Mouse (Mus musculus) lung, embryonic 16.5 days (tissue): Measurements from ENCODE around the gene Nol4l. TPM values are rescaled to one million over a fixed set of nuclear protein-coding genes. Genes with fewer than 3 reads are reported as not detected.

ENCODE experiments used
- ATAC-seq: fragments of 200-750 bp; cut with Nextera tagmentation; 2 replicates; pipeline ENCODE4 v1.8.0; 2017; ENCODE audit warnings: low read depth, mild to moderate bottlenecking, moderate library complexity
- H3K27ac ChIP-seq: fragments of 300-500 bp; sonication (generic); 2 replicates; pipeline ENCODE4 v1.5.1; 2014; ENCODE audit warnings: mild to moderate bottlenecking, control low read depth, low read length
- H3K27me3 ChIP-seq: fragments of 300-500 bp; sonication (generic); 2 replicates; pipeline ENCODE4 v1.6.1; 2014; ENCODE audit warnings: low read depth, low read length, mixed read lengths; ENCODE audit not compliant: control insufficient read depth, insufficient read depth
- H3K36me3 ChIP-seq: fragments of 300-500 bp; sonication (generic); 2 replicates; pipeline ENCODE4 v1.6.1; 2014; ENCODE audit warnings: low read length; ENCODE audit not compliant: control insufficient read depth, insufficient read depth
- H3K4me1 ChIP-seq: fragments of 300-500 bp; sonication (generic); replicated peaks from 2 replicates; pipeline ENCODE4 v1.6.1; 2014; ENCODE audit warnings: low read length, mixed read lengths; ENCODE audit not compliant: control insufficient read depth, insufficient read depth
- H3K4me2 ChIP-seq: fragments of 300-500 bp; sonication (generic); 2 replicates; pipeline ENCODE4 v1.6.1; 2014; ENCODE audit warnings: low read depth, low read length, control low read depth
- H3K4me3 ChIP-seq: fragments of 300-500 bp; sonication (generic); 2 replicates; pipeline ENCODE4 v1.5.1; 2014; ENCODE audit warnings: mild to moderate bottlenecking, low read length, control low read depth
- H3K9ac ChIP-seq: fragments of 300-500 bp; sonication (generic); 2 replicates; pipeline ENCODE4 v1.6.1; 2014; ENCODE audit warnings: low read length, control low read depth
- H3K9me3 ChIP-seq: fragments of 300-500 bp; sonication (generic); 2 replicates; pipeline ENCODE4 v1.6.1; 2016; ENCODE audit warnings: low read length; ENCODE audit not compliant: control insufficient read depth
- WGBS: fragments of 180-500 bp; shearing (Covaris S2); extraction: QIAGEN DNeasy Blood & Tissue Kit; methylation state at CpG from one replicate; pipeline ENCODE4 v1.1.7; 2014; 5-methylcytosine and 5-hydroxymethylcytosine counted together
- polyA plus RNA-seq: library from polyadenylated mRNA; unstranded; fragments of >200 nt; fragmentation: Nextera tagmentation; extraction: Ambion mirVana; gene quantifications from 2 replicates; pipeline ENCODE4 v1.2.1, GENCODE M21; 2015

Gene Nol4l
- polyA plus RNA-seq, 1 experiment from 2014 or later: 8.9 TPM

DNA sequence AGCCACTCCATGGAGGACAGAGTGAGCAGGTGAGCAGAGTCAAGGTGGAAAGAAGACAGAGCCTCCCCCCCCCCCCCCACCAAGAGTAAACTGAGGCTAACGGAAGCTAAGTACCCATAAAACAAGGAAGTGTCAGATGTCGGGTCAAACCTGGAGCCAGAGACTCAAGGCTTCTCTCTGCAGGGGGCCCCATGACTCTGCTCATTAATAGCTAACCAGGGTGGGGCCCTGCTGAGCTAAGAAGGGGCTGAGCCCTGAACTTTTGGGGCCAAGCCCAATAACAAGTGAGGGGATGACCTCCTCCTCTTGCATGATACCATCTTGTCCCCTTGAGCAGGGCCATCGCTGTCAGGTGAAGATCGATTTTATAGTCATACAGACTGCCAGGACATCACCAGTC, 17.2 kb upstream of the Nol4l start:
- 0 out of 2 replicates have a peak, but pooled peaks cover 4% of the 10 kb centered on the region for H3K4me1 ChIP-seq
- H3K4me3 ChIP-seq: no peak overlapping the region
- no peaks in the 10 kb centered on the region for H3K36me3 ChIP-seq
- ATAC-seq: no peak
- 57% methylated on average over 4 of the region's 4 CpGs for WGBS
- no peak overlapping the region for H3K4me2 ChIP-seq
- H3K9ac ChIP-seq: no peak overlapping the region
- H3K27ac ChIP-seq: no peak overlapping the region
- no peaks in the 10 kb centered on the region for H3K27me3 ChIP-seq
- H3K9me3 ChIP-seq: no peaks in the 10 kb centered on the region

DNA sequence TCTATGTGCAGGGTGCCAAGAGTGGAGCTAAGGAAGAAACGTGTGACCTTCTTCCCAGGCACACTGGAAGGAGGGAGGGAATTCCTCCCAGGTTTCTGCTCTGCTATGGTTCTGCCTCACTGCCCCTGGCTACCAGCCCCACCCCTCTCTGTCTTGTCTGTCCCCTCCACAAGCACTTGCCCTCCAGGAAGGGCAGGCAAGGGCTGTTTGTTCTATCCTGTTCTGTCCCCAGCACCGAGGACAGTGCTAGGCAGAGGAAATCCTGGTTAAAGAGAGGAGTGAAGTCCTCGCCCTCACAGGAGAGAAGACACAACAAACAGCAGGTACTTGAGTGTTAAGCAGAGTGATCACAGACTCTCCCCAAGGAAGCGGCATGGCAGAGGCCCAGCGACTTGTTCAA, 16.7 kb upstream of the Nol4l start:
- no peak overlapping the region for H3K4me3 ChIP-seq
- 0 out of 2 replicates have a peak, but pooled peaks cover 4% of the 10 kb centered on the region for H3K4me1 ChIP-seq
- ATAC-seq: no peak
- H3K9ac ChIP-seq: no peak overlapping the region
- 26% methylated on average over 5 of the region's 5 CpGs for WGBS
- no peak overlapping the region for H3K4me2 ChIP-seq
- H3K36me3 ChIP-seq: no peaks in the 10 kb centered on the region
- no peaks in the 10 kb centered on the region for H3K9me3 ChIP-seq
- H3K27me3 ChIP-seq: no peaks in the 10 kb centered on the region
- H3K27ac ChIP-seq: no peak overlapping the region

DNA sequence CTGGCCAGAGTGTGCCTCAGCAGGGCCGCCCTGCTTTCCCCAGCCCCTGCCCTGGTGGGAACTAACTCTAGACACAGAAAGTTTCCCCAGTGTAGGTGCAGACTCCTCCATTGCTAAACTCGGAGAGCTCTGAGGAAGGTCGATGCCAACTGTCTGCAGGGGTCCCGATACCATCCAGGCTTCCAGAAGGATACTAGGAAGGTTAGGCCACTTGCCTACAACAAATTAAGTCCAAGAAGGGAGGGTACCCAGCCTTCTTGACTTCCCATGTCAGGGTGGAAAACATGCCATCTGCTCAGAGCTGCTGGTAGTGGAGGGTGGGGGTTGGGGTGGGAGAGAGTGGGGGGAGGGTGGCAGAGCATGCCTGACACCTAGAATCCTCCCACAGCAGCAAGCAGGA, 15.0 kb upstream of the Nol4l start:
- 53% methylated on average over 4 of the region's 4 CpGs for WGBS
- no peaks in the 10 kb centered on the region for H3K9me3 ChIP-seq
- no peak for ATAC-seq
- H3K4me2 ChIP-seq: no peak overlapping the region
- H3K4me1 ChIP-seq: 0 out of 2 replicates have a peak, but pooled peaks cover 4% of the 10 kb centered on the region
- no peaks in the 10 kb centered on the region for H3K27me3 ChIP-seq
- no peak overlapping the region for H3K4me3 ChIP-seq
- no peak overlapping the region for H3K9ac ChIP-seq
- H3K27ac ChIP-seq: no peak overlapping the region
- H3K36me3 ChIP-seq: no peaks in the 10 kb centered on the region

DNA sequence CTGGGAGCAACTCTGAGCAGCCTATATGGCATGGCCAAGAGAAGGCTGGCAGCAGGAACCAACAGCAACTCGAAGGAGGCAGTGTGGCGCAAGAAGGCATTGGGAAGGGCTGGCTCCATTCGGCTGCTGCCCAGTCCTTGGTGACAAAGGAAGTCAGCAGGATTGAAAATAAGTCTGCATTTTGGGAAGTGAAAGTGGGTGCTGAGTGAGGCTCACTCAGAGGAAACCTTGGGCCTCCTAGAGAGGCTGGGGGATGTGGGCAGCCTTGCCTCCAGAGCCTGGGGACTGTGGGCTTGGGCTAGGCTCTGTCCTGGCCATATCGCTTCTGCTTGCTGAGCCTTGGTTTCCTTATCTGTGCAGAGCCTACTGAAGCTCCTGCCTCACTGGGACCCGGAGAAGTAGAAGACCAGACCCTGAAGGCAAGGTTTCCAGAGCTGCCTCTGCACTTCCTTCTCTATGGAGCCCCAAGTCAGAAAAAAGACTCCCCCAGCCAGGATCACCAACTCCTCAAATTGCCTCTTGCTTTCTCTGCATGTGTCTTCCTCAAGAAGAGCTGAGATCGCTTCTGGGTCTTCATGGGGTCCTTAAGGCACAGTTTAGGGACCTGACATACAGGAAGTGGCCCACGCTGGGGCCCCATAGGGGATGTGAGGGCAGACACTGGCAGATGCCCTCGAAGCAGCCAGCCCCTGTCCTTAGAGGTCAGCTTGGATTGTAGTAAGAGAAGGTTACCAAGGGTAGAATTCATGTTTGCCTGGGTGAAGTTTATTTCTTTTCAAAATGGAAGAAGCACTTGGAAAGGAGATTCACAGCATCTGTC, 14.3 kb upstream of the Nol4l start:
- H3K9ac ChIP-seq: no peak overlapping the region
- ATAC-seq: no peak
- H3K36me3 ChIP-seq: no peaks in the 10 kb centered on the region
- no peak overlapping the region for H3K27ac ChIP-seq
- H3K4me3 ChIP-seq: no peak overlapping the region
- no peaks in the 10 kb centered on the region for H3K9me3 ChIP-seq
- H3K4me1 ChIP-seq: 0 out of 2 replicates have a peak, but pooled peaks cover 4% of the 10 kb centered on the region
- WGBS: 72% methylated on average over 8 of the region's 8 CpGs
- no peak overlapping the region for H3K4me2 ChIP-seq
- no peaks in the 10 kb centered on the region for H3K27me3 ChIP-seq

DNA sequence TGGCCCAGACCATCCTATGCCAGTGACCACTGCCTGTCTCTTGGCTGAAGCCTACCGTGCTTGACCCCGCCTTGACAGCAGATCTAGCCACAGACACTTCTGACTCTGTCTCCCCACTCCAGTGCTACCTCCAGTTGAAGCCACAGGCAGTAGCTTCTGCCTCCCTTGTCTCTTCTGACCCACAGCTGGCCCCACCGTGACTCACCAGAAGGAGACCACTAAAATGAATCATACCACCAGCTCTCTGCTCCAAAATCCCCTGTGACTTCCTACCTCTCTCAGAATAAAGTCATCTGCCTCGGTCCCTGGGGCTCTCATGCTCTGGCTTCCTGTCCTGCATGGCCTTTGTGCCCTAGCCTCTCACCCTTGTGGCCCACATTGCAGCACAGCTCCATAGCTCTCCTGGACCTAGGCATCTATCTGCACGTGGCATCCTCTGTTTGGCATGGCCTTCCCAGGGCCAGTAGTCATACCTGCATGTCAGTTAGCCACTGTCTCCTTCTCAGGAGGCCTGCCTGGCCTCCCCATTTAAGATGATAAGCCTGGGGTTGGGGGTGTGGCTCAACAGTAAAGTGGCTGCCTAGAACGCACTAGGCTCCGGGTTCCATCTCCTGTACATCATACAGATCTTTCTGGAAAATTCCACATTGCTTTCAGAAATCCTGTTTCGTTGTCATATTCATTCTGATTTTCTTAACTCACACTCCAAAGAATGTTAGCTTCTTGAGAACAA, 13.3 kb upstream of the Nol4l start:
- no peak overlapping the region for H3K4me2 ChIP-seq
- no peaks in the 10 kb centered on the region for H3K9me3 ChIP-seq
- WGBS: 75% methylated on average over 8 of the region's 8 CpGs
- no peak for ATAC-seq
- 0 out of 2 replicates have a peak, but pooled peaks cover 1% of the 10 kb centered on the region for H3K4me1 ChIP-seq
- no peak overlapping the region for H3K4me3 ChIP-seq
- H3K9ac ChIP-seq: no peak overlapping the region
- no peak overlapping the region for H3K27ac ChIP-seq
- H3K36me3 ChIP-seq: no peaks in the 10 kb centered on the region
- H3K27me3 ChIP-seq: no peaks in the 10 kb centered on the region

DNA sequence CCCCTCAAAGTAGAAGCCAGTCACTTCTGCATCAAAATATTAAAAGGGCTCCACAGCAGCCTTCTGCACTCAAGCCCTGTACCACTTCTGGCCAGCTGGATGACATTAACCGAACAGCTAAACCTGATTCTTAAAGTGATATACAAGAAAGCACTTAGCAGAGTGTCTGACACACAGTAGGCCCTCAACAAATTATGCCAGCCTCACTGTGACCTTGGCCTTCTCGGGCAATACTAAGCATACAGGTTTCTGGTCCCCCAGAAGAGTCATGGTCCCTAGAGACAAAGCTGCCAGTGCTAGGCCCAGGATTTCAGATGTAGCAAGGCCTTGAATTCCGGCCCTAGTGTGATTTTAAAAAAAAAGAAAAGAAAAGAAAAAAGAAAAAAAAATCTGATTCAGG, 9.1 kb upstream of the Nol4l start:
- H3K27me3 ChIP-seq: no peaks in the 10 kb centered on the region
- WGBS: 82% methylated on average over 3 of the region's 3 CpGs
- H3K36me3 ChIP-seq: no peaks in the 10 kb centered on the region
- no peak overlapping the region for H3K4me2 ChIP-seq
- no peak for ATAC-seq
- no peaks in the 10 kb centered on the region; the same call in 1 of the 2 replicates for H3K9me3 ChIP-seq
- H3K4me1 ChIP-seq: no peaks in the 10 kb centered on the region
- H3K4me3 ChIP-seq: no peak overlapping the region
- H3K9ac ChIP-seq: no peak overlapping the region
- H3K27ac ChIP-seq: no peak overlapping the region

DNA sequence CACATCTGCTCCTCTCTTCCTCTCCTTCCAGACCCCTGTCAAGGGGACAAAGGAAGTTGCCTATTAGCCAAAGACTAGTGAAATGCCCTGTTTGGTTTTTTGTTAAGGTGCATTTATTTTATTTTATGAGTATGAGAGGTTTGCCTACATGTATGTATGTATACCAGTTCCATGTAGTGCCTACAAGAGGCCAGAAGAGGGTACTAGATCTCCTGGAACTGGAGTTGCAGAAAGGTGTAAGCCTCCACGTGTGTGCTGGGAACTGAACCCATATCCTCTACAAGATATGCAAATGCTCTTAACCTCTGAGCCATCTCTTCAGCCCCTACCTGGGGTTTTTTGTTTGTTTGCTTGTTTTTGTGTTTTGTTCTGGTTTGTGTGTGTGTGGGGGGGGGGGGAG, 4.2 kb upstream of the Nol4l start:
- no peak overlapping the region for H3K27ac ChIP-seq
- peaks cover 4% of the 10 kb centered on the region; the same call in 1 of the 2 replicates for H3K4me1 ChIP-seq
- 60% methylated on average over 1 of the region's 1 CpGs for WGBS
- no peak overlapping the region for H3K9ac ChIP-seq
- no peak overlapping the region for H3K4me3 ChIP-seq
- no peak overlapping the region for H3K4me2 ChIP-seq
- H3K36me3 ChIP-seq: no peaks in the 10 kb centered on the region
- H3K9me3 ChIP-seq: no peaks in the 10 kb centered on the region; the same call in 1 of the 2 replicates
- ATAC-seq: no peak
- H3K27me3 ChIP-seq: peaks cover 16% of the 10 kb centered on the region

DNA sequence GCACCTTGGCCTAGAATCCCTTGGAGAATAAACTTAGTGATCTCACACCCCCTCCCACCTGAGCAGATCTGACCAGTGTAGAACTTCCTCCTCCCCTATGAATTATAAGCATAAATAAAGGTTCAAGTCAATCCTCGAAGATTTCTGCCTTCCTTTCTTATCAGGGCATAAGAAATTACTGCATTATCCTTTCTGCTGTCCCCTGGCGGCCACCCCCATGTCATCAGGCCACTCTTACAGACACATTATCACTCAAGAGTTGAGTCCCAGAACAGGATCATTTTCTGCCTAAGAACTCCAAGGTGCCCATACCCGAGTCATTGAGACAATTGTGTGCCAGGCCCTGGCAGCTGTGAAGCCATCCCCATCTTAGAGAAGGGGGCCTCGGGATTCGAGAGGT, 1.2 kb upstream of the Nol4l start:
- Histone ChIP-seq H3K27ac (no peak overlapping the region), H3K9me3 (no peaks in the 10 kb centered on the region; the same call in 1 of the 2 replicates), H3K4me1 (peaks cover 14% of the 10 kb centered on the region), H3K27me3 (peaks cover 16% of the 10 kb centered on the region), H3K36me3 (no peaks in the 10 kb centered on the region), H3K4me3 (no peak overlapping the region), H3K9ac (no peak overlapping the region), H3K4me2 (no peak overlapping the region)
- no peak for ATAC-seq
- WGBS: 38% methylated on average over 5 of the region's 5 CpGs

DNA sequence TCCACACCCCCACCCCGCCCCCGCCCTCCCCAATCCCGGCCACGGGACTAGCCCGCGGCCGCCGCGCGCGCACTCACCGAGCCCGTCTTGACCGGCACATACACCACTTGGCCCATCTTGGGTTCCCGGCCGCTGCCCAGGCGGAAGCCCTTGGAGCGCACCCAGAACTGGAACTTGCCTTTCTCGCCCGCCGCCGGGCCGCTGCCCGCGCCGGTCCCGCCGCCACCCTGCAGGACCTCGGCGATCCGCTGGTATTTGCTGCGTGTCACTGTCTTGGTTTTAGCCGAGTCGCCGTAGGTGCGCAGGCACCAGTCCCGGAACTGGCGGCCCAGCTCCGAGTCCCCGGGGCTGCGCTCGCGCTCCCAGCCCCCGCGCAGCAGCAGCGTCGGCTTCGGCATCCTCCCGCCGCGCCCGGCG, 398 bp downstream of the Nol4l start:
- Histone ChIP-seq H3K36me3 (no peaks in the 10 kb centered on the region), H3K4me1 (peaks cover 18% of the 10 kb centered on the region), H3K27ac (no peak overlapping the region), H3K27me3 (peaks cover 16% of the 10 kb centered on the region), H3K4me2 (peak overlapping the region; percentile 100), H3K4me3 (peak overlapping the region; percentile 61), H3K9me3 (no peaks in the 10 kb centered on the region; the same call in 1 of the 2 replicates), H3K9ac (peak overlapping the region; percentile 71)
- ATAC-seq: peak; percentile 13
- 0% methylated on average over 36 of the region's 53 CpGs for WGBS
